27 mouse cellular contexts compared by ENCODE assay signal in the genomic region with DNA sequence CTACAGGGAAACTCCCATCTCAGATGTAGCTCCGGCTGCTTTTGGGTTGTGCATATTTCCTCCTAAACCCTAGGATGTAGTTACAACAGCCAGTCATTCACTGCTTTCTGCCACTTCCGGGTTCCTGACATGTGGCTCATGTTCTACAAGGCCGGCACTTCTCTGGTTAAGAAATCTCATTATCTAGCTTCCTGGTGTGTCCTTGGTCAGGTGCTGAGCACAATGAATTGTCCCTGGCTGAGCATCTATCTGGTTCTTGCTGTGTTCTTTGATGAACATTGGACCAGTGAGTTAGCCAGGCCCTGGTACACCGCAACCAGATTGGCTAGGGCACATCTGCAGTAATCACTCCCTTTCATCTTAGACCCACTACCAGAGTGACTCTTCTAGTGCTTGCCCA.
"Had no signal": no experiment of that assay in that cellular context is flagged by ENCODE, and none has a peak within 500 bp of the region (broad histone marks: within the 10 kb centered on the region; RNA-seq: fewer than 3 reads in every experiment).

No protein-coding gene starts in this region.

- H3K4me3 ChIP-seq: heart, adult 2 months; heart, embryonic 13.5 days; heart, embryonic 15.5 days; hindbrain, embryonic 10.5 days; hindbrain, embryonic 12.5 days; kidney, embryonic 15.5 days; limb, embryonic 13.5 days; limb, embryonic 15.5 days; liver, embryonic 12.5 days had no signal

- H3K9ac ChIP-seq: heart, embryonic 13.5 days; heart, embryonic 15.5 days; hindbrain, embryonic 12.5 days; hindbrain, embryonic 14.5 days; kidney, embryonic 15.5 days; limb, embryonic 13.5 days; limb, embryonic 15.5 days; liver, embryonic 12.5 days; liver, embryonic 14.5 days had no signal

- DNase-seq: gastrocnemius, postnatal 14 days; gastrocnemius, postnatal 36 days; heart, adult 11 months; heart, adult 2 months; heart, postnatal 4 days; kidney, adult 11 months; kidney, adult 2 months; kidney, adult 9 months; kidney, postnatal 14 days; kidney, postnatal 36 days; layer of hippocampus, adult 9-11 months; layer of hippocampus, postnatal 36 days; left cerebral cortex, postnatal 4 days had no signal

- H3K4me2 ChIP-seq: heart, embryonic 11.5 days; heart, embryonic 13.5 days; heart, embryonic 15.5 days; hindbrain, embryonic 12.5 days; hindbrain, embryonic 14.5 days; kidney, embryonic 15.5 days; limb, embryonic 13.5 days; limb, embryonic 15.5 days; liver, embryonic 12.5 days had no signal

- ATAC-seq: hindbrain, embryonic 16.5 days; inflammation-experienced regulatory T-cells, adult 6 months; liver, embryonic 12.5 days had no signal

- H3K9me3 ChIP-seq: heart, embryonic 13.5 days; heart, embryonic 15.5 days; hindbrain, embryonic 10.5 days; hindbrain, embryonic 12.5 days; kidney, embryonic 15.5 days; limb, embryonic 13.5 days; limb, embryonic 15.5 days; liver, embryonic 12.5 days had no signal

- H3K4me1 ChIP-seq: heart, embryonic 13.5 days; heart, embryonic 15.5 days had no signal

- H3K27me3 ChIP-seq: kidney, embryonic 15.5 days had no signal

- H3K36me3 ChIP-seq: heart, embryonic 13.5 days; heart, embryonic 15.5 days; hindbrain, embryonic 10.5 days; hindbrain, embryonic 12.5 days; kidney, embryonic 15.5 days; limb, embryonic 13.5 days; limb, embryonic 15.5 days; liver, embryonic 12.5 days had no signal

- H3K27ac ChIP-seq: heart, adult 2 months; heart, embryonic 13.5 days; heart, embryonic 15.5 days; hindbrain, embryonic 12.5 days; hindbrain, embryonic 14.5 days; kidney, embryonic 15.5 days; kidney, postnatal 0 days; limb, embryonic 13.5 days; limb, embryonic 15.5 days; liver, embryonic 12.5 days; liver, embryonic 14.5 days had no signal
